Mouse (Mus musculus) C2C12 (cell line): ENCODE measurements around the gene Rcor1.

ENCODE experiments used
- CTCF ChIP-seq: IDR thresholded peaks from one replicate; pipeline ENCODE4 v1.5.1; 2011; ENCODE audit not compliant: control insufficient read depth, insufficient read depth, insufficient read length
- MAX ChIP-seq: IDR thresholded peaks from one replicate; pipeline ENCODE4 v1.6.1; 2011; ENCODE audit warnings: mild to moderate bottlenecking, control low read depth
- USF1 ChIP-seq: IDR thresholded peaks from one replicate; pipeline ENCODE4 v1.6.1; 2011; ENCODE audit warnings: low read depth, mild to moderate bottlenecking, control low read depth, moderate library complexity

DNA sequence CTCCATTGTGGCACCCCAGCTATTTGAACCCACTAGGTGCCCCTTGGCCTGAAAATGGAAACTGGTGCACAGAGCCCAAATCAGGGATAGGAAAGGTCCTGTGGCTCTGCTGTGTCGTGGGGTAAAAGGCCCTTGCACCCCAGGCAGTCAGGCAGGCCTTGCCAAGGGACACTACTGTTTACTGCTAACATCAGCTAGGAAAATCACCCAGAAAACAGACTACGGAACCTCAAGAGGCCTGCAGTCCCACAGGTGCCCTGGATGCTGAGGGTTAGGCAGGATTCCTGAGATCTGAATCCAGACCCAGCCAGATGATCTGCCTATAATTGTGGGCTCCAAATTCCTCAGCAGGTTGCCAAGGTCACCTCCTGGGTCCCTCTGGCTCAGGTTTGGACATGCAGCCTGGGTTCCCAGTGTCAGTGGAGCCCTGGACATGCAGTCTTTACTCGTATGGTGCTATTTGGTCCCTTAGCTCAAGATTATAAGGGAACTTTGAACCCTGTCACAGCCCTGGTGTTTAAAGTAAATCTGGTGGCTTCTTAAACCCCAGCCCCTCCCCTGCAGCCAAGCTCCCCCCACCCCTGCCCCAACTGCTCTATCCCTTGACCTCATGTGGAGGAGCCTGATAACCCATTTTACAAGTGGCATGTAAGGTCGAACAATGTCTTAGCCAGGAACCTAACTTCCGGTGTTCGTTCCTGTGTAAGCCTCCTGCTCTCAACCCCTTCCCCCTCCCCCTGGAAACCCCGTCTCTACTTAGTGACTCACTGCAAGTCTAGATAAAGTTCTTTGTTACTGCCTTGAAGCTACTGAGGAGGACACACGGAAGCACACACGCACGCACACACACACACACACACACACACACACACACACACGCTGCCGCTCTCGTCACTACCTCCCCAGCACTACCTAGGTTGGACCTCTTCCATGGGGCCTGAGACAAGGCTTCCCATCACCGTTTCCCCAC lies 31.7 kb upstream of the Rcor1 start:
- no peak for TF ChIP-seq CTCF
- no peak for TF ChIP-seq USF1
- TF ChIP-seq MAX, result no peak
